Mouse (Mus musculus): ENCODE measurements around the gene Cdkl4.

- TF ChIP-seq CTCF (IDR thresholded peaks at IDR 0.05; ENCODE audit: insufficient read depth, low read length) (no peak), POLR2A (IDR thresholded peaks at IDR 0.05; ENCODE audit: borderline replicate concordance, extremely low read depth, low read depth, low read length) (no peak)
These were observed 25.0 kb downstream of the Cdkl4 start for GRCm38 (mm10) chr17:80552653-80553052.
